Mouse (Mus musculus) MEL (cell line): ENCODE measurements around the gene Pcbp3. TPM values are rescaled to one million over a fixed set of nuclear protein-coding genes. Genes with fewer than 3 reads are reported as not detected.

ENCODE experiments used
- DNase-seq: peaks from one replicate; pipeline ENCODE4 v3.0.0; 2011; ENCODE audit warnings: low read depth, low spot score
- H3K27ac ChIP-seq: 2 replicates; pipeline ENCODE4 v1.5.1; 2012; ENCODE audit warnings: low read depth, mild to moderate bottlenecking, control low read depth, low read length, moderate library complexity; ENCODE audit not compliant: control insufficient read depth
- H3K27me3 ChIP-seq, 2 experiments: fragments of 150-350 bp in 1 of 2; sonication (generic) in 1 of 2; 2 replicates each; pipeline ENCODE4 v1.6.1; 2012; ENCODE audit warnings: low read length in 2 of 2, mild to moderate bottlenecking in 2 of 2, improper control_type of control experiment in 1 of 2, moderate library complexity in 1 of 2; ENCODE audit not compliant: insufficient read depth in 2 of 2, control insufficient read depth in 1 of 2
- H3K36me3 ChIP-seq, 2 experiments: 2 replicates each; pipeline ENCODE4 v1.6.1; 2012 to 2014; ENCODE audit warnings: low read length in 2 of 2, improper control_type of control experiment in 1 of 2, inconsistent platforms in 1 of 2, mild to moderate bottlenecking in 1 of 2; ENCODE audit not compliant: insufficient read depth in 2 of 2, control insufficient read depth in 1 of 2
- H3K4me1 ChIP-seq, 2 experiments: fragments of 150-350 bp in 1 of 2; sonication (generic) in 1 of 2; 2 replicates each; pipeline ENCODE4 v1.6.1; 2012; ENCODE audit warnings: low read length in 2 of 2, improper control_type of control experiment in 1 of 2, mild to moderate bottlenecking in 1 of 2; ENCODE audit not compliant: insufficient read depth in 2 of 2, control insufficient read depth in 1 of 2
- H3K4me3 ChIP-seq, 2 experiments: fragments of 150-350 bp in 1 of 2; sonication (generic) in 1 of 2; 2 replicates each; pipeline ENCODE4 v1.5.1; 2012; ENCODE audit warnings: low read depth in 2 of 2, low read length in 2 of 2, mild to moderate bottlenecking in 2 of 2, moderate library complexity in 2 of 2, control low read depth in 1 of 2, improper control_type of control experiment in 1 of 2; ENCODE audit not compliant: control insufficient read depth in 1 of 2, insufficient read depth in 1 of 2
- H3K79me2 ChIP-seq: 2 replicates; pipeline ENCODE4 v1.6.1; 2012; ENCODE audit warnings: mild to moderate bottlenecking, low read length, moderate library complexity; ENCODE audit not compliant: control insufficient read depth, poor library complexity, insufficient read depth
- H3K9ac ChIP-seq: 2 replicates; pipeline ENCODE4 v1.6.1; 2012; ENCODE audit warnings: low read depth, mild to moderate bottlenecking, control low read depth, low read length, moderate library complexity; ENCODE audit not compliant: control insufficient read depth, poor library complexity, severe bottlenecking
- H3K9me3 ChIP-seq: fragments of 150-350 bp; sonication (generic); replicated peaks from 2 replicates; pipeline ENCODE4 v1.6.1; 2012; ENCODE audit warnings: mild to moderate bottlenecking, low read length, improper control_type of control experiment, moderate library complexity; ENCODE audit not compliant: insufficient read depth
- BHLHE40 ChIP-seq: IDR thresholded peaks from 2 replicates; pipeline ENCODE4 v1.6.1; 2012; ENCODE audit warnings: low read depth, mild to moderate bottlenecking, inconsistent platforms, low read length, improper control_type of control experiment, borderline replicate concordance
- CHD2 ChIP-seq: IDR thresholded peaks from 2 replicates; pipeline ENCODE4 v1.6.1; 2011; ENCODE audit warnings: low read length, improper control_type of control experiment
- CTCF ChIP-seq, 3 experiments: IDR thresholded peaks in 2 of 3; conservative IDR thresholded peaks in 1 of 3; 2 replicates each; pipeline ENCODE4 v1.5.1; 2011 to 2012; ENCODE audit warnings: low read length in 3 of 3, low read depth in 2 of 3, mild to moderate bottlenecking in 2 of 3, improper control_type of control experiment in 1 of 3, inconsistent platforms in 1 of 3, mixed read lengths in 1 of 3, moderate library complexity in 1 of 3; ENCODE audit not compliant: control insufficient read depth in 1 of 3, insufficient read depth in 1 of 3, poor library complexity in 1 of 3, severe bottlenecking in 1 of 3
- E2F4 ChIP-seq: IDR thresholded peaks from 2 replicates; pipeline ENCODE4 v1.6.1; 2011; ENCODE audit warnings: low read depth, low read length, improper control_type of control experiment, borderline replicate concordance
- ELF1 ChIP-seq: IDR thresholded peaks from 2 replicates; pipeline ENCODE4 v1.6.1; 2014; ENCODE audit warnings: low read depth, mild to moderate bottlenecking, inconsistent platforms, low read length, improper control_type of control experiment, moderate library complexity
- EP300 ChIP-seq, 2 experiments: IDR thresholded peaks; 2 replicates each; pipeline ENCODE4 v1.6.1; 2011; ENCODE audit warnings: improper control_type of control experiment in 2 of 2, low read length in 2 of 2, low read depth in 1 of 2, mild to moderate bottlenecking in 1 of 2
- ETS1 ChIP-seq: IDR thresholded peaks from 2 replicates; pipeline ENCODE4 v1.6.1; 2012; ENCODE audit warnings: low read depth, mild to moderate bottlenecking, inconsistent platforms, low read length, improper control_type of control experiment, moderate library complexity
- GABPA ChIP-seq: IDR thresholded peaks from 2 replicates; pipeline ENCODE4 v1.6.1; 2012; ENCODE audit warnings: low read depth, mild to moderate bottlenecking, inconsistent platforms, low read length, improper control_type of control experiment, moderate library complexity
- GATA1 ChIP-seq: IDR thresholded peaks from 2 replicates; pipeline ENCODE4 v1.6.1; 2011; ENCODE audit warnings: low read depth, low read length, improper control_type of control experiment
- HCFC1 ChIP-seq: IDR thresholded peaks from 2 replicates; pipeline ENCODE4 v1.6.1; 2012; ENCODE audit warnings: low read depth, mild to moderate bottlenecking, inconsistent platforms, low read length, improper control_type of control experiment, moderate library complexity
- JUND ChIP-seq: IDR thresholded peaks from 2 replicates; pipeline ENCODE4 v1.6.1; 2011; ENCODE audit warnings: low read depth, mild to moderate bottlenecking, improper control_type of control experiment, low read length
- KAT2A ChIP-seq: conservative IDR thresholded peaks from 2 replicates; pipeline ENCODE4 v1.6.1; 2012; ENCODE audit warnings: low read depth, low read length, improper control_type of control experiment, inconsistent platforms
- MAFK ChIP-seq: IDR thresholded peaks from 2 replicates; pipeline ENCODE4 v1.6.1; 2011; ENCODE audit warnings: low read depth, mild to moderate bottlenecking, low read length, improper control_type of control experiment, borderline replicate concordance
- MAX ChIP-seq: IDR thresholded peaks from 2 replicates; pipeline ENCODE4 v1.6.1; 2011; ENCODE audit warnings: low read length, improper control_type of control experiment
- MAZ ChIP-seq: IDR thresholded peaks from 2 replicates; pipeline ENCODE4 v1.6.1; 2012; ENCODE audit warnings: low read depth, mild to moderate bottlenecking, inconsistent platforms, low read length, improper control_type of control experiment
- MEF2A ChIP-seq: IDR thresholded peaks from 2 replicates; pipeline ENCODE4 v1.6.1; 2014; ENCODE audit warnings: low read depth, mild to moderate bottlenecking, inconsistent platforms, low read length, improper control_type of control experiment; ENCODE audit not compliant: poor library complexity, insufficient replicate concordance, severe bottlenecking; ENCODE audit errors: extremely low read depth
- MXI1 ChIP-seq: IDR thresholded peaks from 2 replicates; pipeline ENCODE4 v1.6.1; 2011; ENCODE audit warnings: mild to moderate bottlenecking, low read depth, low read length, improper control_type of control experiment
- MYB ChIP-seq: IDR thresholded peaks from 2 replicates; pipeline ENCODE4 v1.6.1; 2011; ENCODE audit warnings: mild to moderate bottlenecking, low read depth, low read length, improper control_type of control experiment
- MYC ChIP-seq: IDR thresholded peaks from 2 replicates; pipeline ENCODE4 v1.6.1; 2011; ENCODE audit warnings: low read depth, mild to moderate bottlenecking, low read length, improper control_type of control experiment, moderate library complexity
- NELFE ChIP-seq: IDR thresholded peaks from 2 replicates; pipeline ENCODE4 v1.6.1; 2011; ENCODE audit warnings: low read depth, low read length, improper control_type of control experiment
- NRF1 ChIP-seq: IDR thresholded peaks from 2 replicates; pipeline ENCODE4 v1.6.1; 2014; ENCODE audit warnings: low read depth, mild to moderate bottlenecking, inconsistent platforms, low read length, improper control_type of control experiment, moderate library complexity; ENCODE audit not compliant: poor library complexity, insufficient read depth, severe bottlenecking
- POLR2A ChIP-seq, 2 experiments: IDR thresholded peaks; 2 replicates each; pipeline ENCODE4 v1.6.1; 2011 to 2012; ENCODE audit warnings: low read length in 2 of 2, mild to moderate bottlenecking in 2 of 2, control low read depth in 1 of 2, improper control_type of control experiment in 1 of 2, low read depth in 1 of 2, moderate library complexity in 1 of 2; ENCODE audit not compliant: control insufficient read depth in 1 of 2, insufficient read depth in 1 of 2, poor library complexity in 1 of 2
- POLR2AphosphoS2 ChIP-seq: IDR thresholded peaks from 2 replicates; pipeline ENCODE4 v1.6.1; 2011; ENCODE audit warnings: low read length, improper control_type of control experiment
- POLR2AphosphoS5 ChIP-seq: IDR thresholded peaks from 2 replicates; pipeline ENCODE4 v1.6.1; 2012; ENCODE audit warnings: low read depth, borderline replicate concordance, mild to moderate bottlenecking, inconsistent platforms, low read length, moderate library complexity, mixed read lengths
- RAD21 ChIP-seq: IDR thresholded peaks from 2 replicates; pipeline ENCODE4 v1.6.1; 2011; ENCODE audit warnings: mild to moderate bottlenecking, low read depth, low read length, improper control_type of control experiment
- RCOR1 ChIP-seq: IDR thresholded peaks from 2 replicates; pipeline ENCODE4 v1.6.1; 2012; ENCODE audit warnings: low read depth, mild to moderate bottlenecking, inconsistent platforms, low read length, improper control_type of control experiment
- SIN3A ChIP-seq: IDR thresholded peaks from 2 replicates; pipeline ENCODE4 v1.6.1; 2012; ENCODE audit warnings: low read length, improper control_type of control experiment, inconsistent platforms
- SMC3 ChIP-seq: IDR thresholded peaks from 2 replicates; pipeline ENCODE4 v1.6.1; 2011; ENCODE audit warnings: low read depth, low read length, improper control_type of control experiment
- TAL1 ChIP-seq: IDR thresholded peaks from 2 replicates; pipeline ENCODE4 v1.6.1; 2012; ENCODE audit warnings: mild to moderate bottlenecking, inconsistent platforms, low read length, moderate library complexity, mixed read lengths
- TBP ChIP-seq: IDR thresholded peaks from 2 replicates; pipeline ENCODE4 v1.8.0; 2011; ENCODE audit warnings: low read depth, low read length, improper control_type of control experiment
- TCF12 ChIP-seq: IDR thresholded peaks from 2 replicates; pipeline ENCODE4 v1.6.1; 2014; ENCODE audit warnings: low read depth, mild to moderate bottlenecking, inconsistent platforms, low read length, improper control_type of control experiment, moderate library complexity
- UBTF ChIP-seq: IDR thresholded peaks from 2 replicates; pipeline ENCODE4 v1.6.1; 2012; ENCODE audit warnings: low read depth, mild to moderate bottlenecking, inconsistent platforms, low read length, improper control_type of control experiment, moderate library complexity, borderline replicate concordance; ENCODE audit not compliant: insufficient read depth
- USF1 ChIP-seq: IDR thresholded peaks from 2 replicates; pipeline ENCODE4 v1.6.1; 2014; ENCODE audit warnings: low read depth, mild to moderate bottlenecking, inconsistent platforms, low read length, improper control_type of control experiment, moderate library complexity
- USF2 ChIP-seq, 2 experiments: IDR thresholded peaks; 2 replicates each; pipeline ENCODE4 v1.6.1; 2011 to 2012; ENCODE audit warnings: improper control_type of control experiment in 2 of 2, low read length in 2 of 2, borderline replicate concordance in 1 of 2, inconsistent platforms in 1 of 2, low read depth in 1 of 2, mild to moderate bottlenecking in 1 of 2; ENCODE audit not compliant: insufficient read depth in 1 of 2
- ZC3H11A ChIP-seq: IDR thresholded peaks from 2 replicates; pipeline ENCODE4 v1.6.1; 2012; ENCODE audit warnings: low read depth, mild to moderate bottlenecking, inconsistent platforms, low read length, improper control_type of control experiment
- ZKSCAN1 ChIP-seq: IDR thresholded peaks from 2 replicates; pipeline ENCODE4 v1.6.1; 2012; ENCODE audit warnings: low read depth, mild to moderate bottlenecking, inconsistent platforms, low read length, improper control_type of control experiment, moderate library complexity
- ZMIZ1 ChIP-seq: IDR thresholded peaks from 2 replicates; pipeline ENCODE4 v1.6.1; 2012; ENCODE audit warnings: low read depth, mild to moderate bottlenecking, inconsistent platforms, low read length, improper control_type of control experiment, moderate library complexity
- ZNF384 ChIP-seq: IDR thresholded peaks from 2 replicates; pipeline ENCODE4 v1.6.1; 2012; ENCODE audit warnings: low read depth, mild to moderate bottlenecking, inconsistent platforms, low read length, improper control_type of control experiment
- polyA plus RNA-seq, 2 experiments: library from polyadenylated mRNA; stranded (reverse) in 1 of 2; unstranded in 1 of 2; fragments of >175 nt in 1 of 2; fragments of >200 nt in 1 of 2; gene quantifications; 2 replicates each; pipeline versions ENCODE4 v1.2.1 to v1.2.4; 2012; ENCODE audit warnings: low replicate concordance in 2 of 2, low read depth in 1 of 2; ENCODE audit not compliant: insufficient read length in 2 of 2, insufficient read depth in 1 of 2, missing spikeins in 1 of 2
- total RNA-seq: library from RNA; depleted of rRNA; stranded (reverse); fragments of 300-350 nt; gene quantifications from 2 replicates; pipeline ENCODE4 v1.2.3, GENCODE M21; 2012

The Pcbp3 gene
- total and polyA plus RNA-seq, 3 experiments = 1.1 to 3.3 TPM; not detected in 1

GRCm38 (mm10) chr10:76905935-76906341 is 55.7 kb downstream of the Pcbp3 start:
- peak; percentile 79 for DNase-seq
- H3K36me3 ChIP-seq = peaks cover 0 to 28% of the 10 kb centered on the region in 2 experiments; a peak in 2 of 4 replicates
- TF ChIP-seq ZNF384 = no peak
- TF ChIP-seq ZMIZ1 = no peak
- TF ChIP-seq JUND = no peak
- no peak for TF ChIP-seq HCFC1
- TF ChIP-seq SIN3A = no peak
- no peak for TF ChIP-seq MAZ
- TF ChIP-seq UBTF = no peak
- peak; percentile 31; the same call in 1 of the 2 replicates for TF ChIP-seq GATA1
- TF ChIP-seq NRF1 = no peak
- no peak for TF ChIP-seq CHD2
- TF ChIP-seq E2F4 = no peak
- TF ChIP-seq ZC3H11A = no peak
- TF ChIP-seq MAFK = no peak
- no peak; the same call in 1 of the 2 replicates for TF ChIP-seq POLR2AphosphoS2
- TF ChIP-seq TCF12 = peak; percentile 50; the same call in 1 of the 2 replicates
- no peak for TF ChIP-seq RAD21
- TF ChIP-seq POLR2AphosphoS5 = no peak
- no peak for TF ChIP-seq NELFE
- TF ChIP-seq MXI1 = peak; percentile 17; the same call in 1 of the 2 replicates
- TF ChIP-seq SMC3 = no peak
- TF ChIP-seq CTCF (IDR thresholded peaks at IDR 0.05 in 2 of 3, conservative IDR thresholded peaks at IDR 0.05 in 1 of 3; ENCODE audit: control insufficient read depth in 1 of 3, insufficient read depth in 1 of 3, low read depth in 2 of 3, low read length in 3 of 3, poor library complexity in 1 of 3, severe bottlenecking in 1 of 3) = no peak
- TF ChIP-seq ELF1 = no peak
- TF ChIP-seq TBP = no peak; the same call in 1 of the 2 replicates
- TF ChIP-seq MYC = no peak
- no peak for TF ChIP-seq TAL1
- TF ChIP-seq POLR2A (IDR thresholded peaks at IDR 0.05; ENCODE audit: control insufficient read depth in 1 of 2, insufficient read depth in 1 of 2, low read depth in 1 of 2, low read length in 2 of 2, poor library complexity in 1 of 2) = no peak
- no peak for TF ChIP-seq MEF2A
- TF ChIP-seq MYB = no peak
- no peak for TF ChIP-seq BHLHE40
- no peak for TF ChIP-seq GABPA
- TF ChIP-seq USF1 = no peak
- no peak for TF ChIP-seq ZKSCAN1
- TF ChIP-seq RCOR1 = no peak; the same call in 1 of the 2 replicates
- no peak for TF ChIP-seq USF2 (IDR thresholded peaks at IDR 0.05; ENCODE audit: borderline replicate concordance in 1 of 2, insufficient read depth in 1 of 2, low read depth in 1 of 2, low read length in 2 of 2)
- TF ChIP-seq ETS1 = no peak
- peak; percentile 39; the same call in 1 of the 2 replicates for TF ChIP-seq MAX
- no peak for TF ChIP-seq KAT2A
- no peak; a peak in 1 of 4 replicates for TF ChIP-seq EP300 (IDR thresholded peaks at IDR 0.05; ENCODE audit: low read depth in 1 of 2, low read length in 2 of 2)

More at GRCm38 (mm10) chr10:76905935-76906341, 55.7 kb downstream of the Pcbp3 start:
- peak overlapping the region; percentile 52 for H3K4me3 ChIP-seq
- H3K27ac ChIP-seq = peak overlapping the region; percentile 92
- H3K9ac ChIP-seq = peak overlapping the region; percentile 47
- H3K9me3 ChIP-seq = no peaks in the 10 kb centered on the region
- peaks cover 8 to 36% of the 10 kb centered on the region in 2 experiments for H3K4me1 ChIP-seq
- H3K27me3 ChIP-seq = no peaks in the 10 kb centered on the region
- H3K79me2 ChIP-seq = no peaks in the 10 kb centered on the region
